Mouse (Mus musculus): ENCODE results near the gene Pomt1. TPM values are rescaled to one million over a fixed set of nuclear protein-coding genes. Genes with fewer than 3 reads are reported as not detected.

The Pomt1 gene
- total RNA-seq, 1 experiment from 2014 or later = 11.6 TPM

Other genes with a start within 250 kb of the Pomt1 start
- 29.6 and 30.6 TPM in 2 replicates for gene Fam78a, start 151.7 kb upstream of the Pomt1 start, total RNA-seq (2017)
- 0.37 TPM in 1 of 2 replicates, not detected in the other for gene Plpp7, start 141.1 kb upstream of the Pomt1 start, total RNA-seq (2017)
- 36.7 and 37.0 TPM in 2 replicates for gene Prrc2b, start 85.5 kb upstream of the Pomt1 start, total RNA-seq (2017)
- gene Uck1, start 23.6 kb downstream of the Pomt1 start, total RNA-seq (2017) = 26.0 and 30.3 TPM in 2 replicates
- 70.1 and 88.5 TPM in 2 replicates for gene Golga2, start 50.8 kb downstream of the Pomt1 start, total RNA-seq (2017)
- gene Swi5, start 51.5 kb downstream of the Pomt1 start, total RNA-seq (2017) = 82.5 and 89.9 TPM in 2 replicates
- gene Ciz1, start 115.7 kb downstream of the Pomt1 start, total RNA-seq (2017) = 120 and 134 TPM in 2 replicates
- gene Dnm1, start 116.7 kb downstream of the Pomt1 start, total RNA-seq (2017) = not detected in 2 replicates
- gene 1110008P14Rik, start 145.3 kb downstream of the Pomt1 start, total RNA-seq (2017) = 31.8 and 39.5 TPM in 2 replicates
- gene Lcn2, start 151.7 kb downstream of the Pomt1 start, total RNA-seq (2017) = 246 and 252 TPM in 2 replicates
- 2.9 and 4.1 TPM in 2 replicates for gene Ptges2, start 159.3 kb downstream of the Pomt1 start, total RNA-seq (2017)
- 6.1 and 6.4 TPM in 2 replicates for gene Naif1, start 213.9 kb downstream of the Pomt1 start, total RNA-seq (2017)
- 15.2 and 17.8 TPM in 2 replicates for gene Slc25a25, start 214.9 kb downstream of the Pomt1 start, total RNA-seq (2017)